Mouse (Mus musculus) embryo, embryonic 11 days (tissue): ENCODE data around the gene Rtn4r.
A peak's percentile ranks its signal among the peaks of the same experiment; 100 is the strongest.

Source experiments
- DNase-seq: peaks from one replicate; pipeline ENCODE4 v3.0.0-alpha.2; 2015

The Rtn4r gene

GRCm38 (mm10) chr16:18125131-18125530, 2.3 kb upstream of the Rtn4r start:
- DNase-seq, result no peak

GRCm38 (mm10) chr16:18126211-18126610, 1.2 kb upstream of the Rtn4r start:
- no peak for DNase-seq

- peak; percentile 43 for DNase-seq
Measured at GRCm38 (mm10) chr16:18127871-18128563, 575 bp downstream of the Rtn4r start.

GRCm38 (mm10) chr16:18128564-18128935, 1.1 kb downstream of the Rtn4r start:
- no peak for DNase-seq

- no peak for DNase-seq
Measured at GRCm38 (mm10) chr16:18129413-18129812, 2.0 kb downstream of the Rtn4r start.

- no peak for DNase-seq
Measured at GRCm38 (mm10) chr16:18130288-18130687, 2.8 kb downstream of the Rtn4r start.

GRCm38 (mm10) chr16:18130705-18131104, 3.3 kb downstream of the Rtn4r start:
- DNase-seq, result no peak

GRCm38 (mm10) chr16:18131245-18131939, 4.0 kb downstream of the Rtn4r start:
- DNase-seq, result no peak

- DNase-seq, result no peak
Measured at GRCm38 (mm10) chr16:18132026-18132425, 4.6 kb downstream of the Rtn4r start.

GRCm38 (mm10) chr16:18132575-18132974, 5.1 kb downstream of the Rtn4r start:
- DNase-seq, result no peak

GRCm38 (mm10) chr16:18133133-18133920, 5.9 kb downstream of the Rtn4r start:
- DNase-seq, result no peak

- no peak for DNase-seq
Measured at GRCm38 (mm10) chr16:18135196-18135595, 7.8 kb downstream of the Rtn4r start.

- DNase-seq, result no peak
Measured at GRCm38 (mm10) chr16:18136015-18136414, 8.6 kb downstream of the Rtn4r start.

- DNase-seq, result no peak
Measured at GRCm38 (mm10) chr16:18144201-18144600, 16.8 kb downstream of the Rtn4r start.

GRCm38 (mm10) chr16:18145341-18145867, 18.0 kb downstream of the Rtn4r start:
- DNase-seq, result no peak

- DNase-seq, result peak; percentile 76
Measured at GRCm38 (mm10) chr16:18148208-18148876, 20.9 kb downstream of the Rtn4r start.

- DNase-seq, result no peak
Measured at GRCm38 (mm10) chr16:18149205-18149604, 21.8 kb downstream of the Rtn4r start.

- no peak for DNase-seq
Measured at GRCm38 (mm10) chr16:18152189-18152588, 24.7 kb downstream of the Rtn4r start.

- DNase-seq, result no peak
Measured at GRCm38 (mm10) chr16:18152769-18153445, 25.5 kb downstream of the Rtn4r start.

GRCm38 (mm10) chr16:18154521-18155171, 27.2 kb downstream of the Rtn4r start:
- no peak for DNase-seq

- peak; percentile 50 for DNase-seq
Measured at GRCm38 (mm10) chr16:18156579-18157350, 29.3 kb downstream of the Rtn4r start.
